Mouse (Mus musculus) MEL (cell line): ENCODE results near the gene Notch2. TPM values are rescaled to one million over a fixed set of nuclear protein-coding genes. Genes with fewer than 3 reads are reported as not detected.

Source experiments
- DNase-seq: peaks from one replicate; pipeline ENCODE4 v3.0.0; 2011; ENCODE audit warnings: low read depth, low spot score
- H3K27ac ChIP-seq: 2 replicates; pipeline ENCODE4 v1.5.1; 2012; ENCODE audit warnings: low read depth, mild to moderate bottlenecking, control low read depth, low read length, moderate library complexity; ENCODE audit not compliant: control insufficient read depth
- H3K27me3 ChIP-seq, 2 experiments: fragments of 150-350 bp in 1 of 2; sonication (generic) in 1 of 2; 2 replicates each; pipeline ENCODE4 v1.6.1; 2012; ENCODE audit warnings: low read length in 2 of 2, mild to moderate bottlenecking in 2 of 2, improper control_type of control experiment in 1 of 2, moderate library complexity in 1 of 2; ENCODE audit not compliant: insufficient read depth in 2 of 2, control insufficient read depth in 1 of 2
- H3K36me3 ChIP-seq, 2 experiments: 2 replicates each; pipeline ENCODE4 v1.6.1; 2012 to 2014; ENCODE audit warnings: low read length in 2 of 2, improper control_type of control experiment in 1 of 2, inconsistent platforms in 1 of 2, mild to moderate bottlenecking in 1 of 2; ENCODE audit not compliant: insufficient read depth in 2 of 2, control insufficient read depth in 1 of 2
- H3K4me1 ChIP-seq, 2 experiments: fragments of 150-350 bp in 1 of 2; sonication (generic) in 1 of 2; 2 replicates each; pipeline ENCODE4 v1.6.1; 2012; ENCODE audit warnings: low read length in 2 of 2, improper control_type of control experiment in 1 of 2, mild to moderate bottlenecking in 1 of 2; ENCODE audit not compliant: insufficient read depth in 2 of 2, control insufficient read depth in 1 of 2
- H3K4me3 ChIP-seq, 2 experiments: fragments of 150-350 bp in 1 of 2; sonication (generic) in 1 of 2; 2 replicates each; pipeline ENCODE4 v1.5.1; 2012; ENCODE audit warnings: low read depth in 2 of 2, low read length in 2 of 2, mild to moderate bottlenecking in 2 of 2, moderate library complexity in 2 of 2, control low read depth in 1 of 2, improper control_type of control experiment in 1 of 2; ENCODE audit not compliant: control insufficient read depth in 1 of 2, insufficient read depth in 1 of 2
- H3K79me2 ChIP-seq: 2 replicates; pipeline ENCODE4 v1.6.1; 2012; ENCODE audit warnings: mild to moderate bottlenecking, low read length, moderate library complexity; ENCODE audit not compliant: control insufficient read depth, poor library complexity, insufficient read depth
- H3K9ac ChIP-seq: 2 replicates; pipeline ENCODE4 v1.6.1; 2012; ENCODE audit warnings: low read depth, mild to moderate bottlenecking, control low read depth, low read length, moderate library complexity; ENCODE audit not compliant: control insufficient read depth, poor library complexity, severe bottlenecking
- H3K9me3 ChIP-seq: fragments of 150-350 bp; sonication (generic); replicated peaks from 2 replicates; pipeline ENCODE4 v1.6.1; 2012; ENCODE audit warnings: mild to moderate bottlenecking, low read length, improper control_type of control experiment, moderate library complexity; ENCODE audit not compliant: insufficient read depth
- CHD1 ChIP-seq: IDR thresholded peaks from 2 replicates; pipeline ENCODE4 v1.6.1; 2012; ENCODE audit warnings: low read depth, mild to moderate bottlenecking, inconsistent platforms, low read length, improper control_type of control experiment
- CHD2 ChIP-seq: IDR thresholded peaks from 2 replicates; pipeline ENCODE4 v1.6.1; 2011; ENCODE audit warnings: low read length, improper control_type of control experiment
- CTCF ChIP-seq, 3 experiments: IDR thresholded peaks in 2 of 3; conservative IDR thresholded peaks in 1 of 3; 2 replicates each; pipeline ENCODE4 v1.5.1; 2011 to 2012; ENCODE audit warnings: low read length in 3 of 3, low read depth in 2 of 3, mild to moderate bottlenecking in 2 of 3, improper control_type of control experiment in 1 of 3, inconsistent platforms in 1 of 3, mixed read lengths in 1 of 3, moderate library complexity in 1 of 3; ENCODE audit not compliant: control insufficient read depth in 1 of 3, insufficient read depth in 1 of 3, poor library complexity in 1 of 3, severe bottlenecking in 1 of 3
- ELF1 ChIP-seq: IDR thresholded peaks from 2 replicates; pipeline ENCODE4 v1.6.1; 2014; ENCODE audit warnings: low read depth, mild to moderate bottlenecking, inconsistent platforms, low read length, improper control_type of control experiment, moderate library complexity
- EP300 ChIP-seq, 2 experiments: IDR thresholded peaks; 2 replicates each; pipeline ENCODE4 v1.6.1; 2011; ENCODE audit warnings: improper control_type of control experiment in 2 of 2, low read length in 2 of 2, low read depth in 1 of 2, mild to moderate bottlenecking in 1 of 2
- ETS1 ChIP-seq: IDR thresholded peaks from 2 replicates; pipeline ENCODE4 v1.6.1; 2012; ENCODE audit warnings: low read depth, mild to moderate bottlenecking, inconsistent platforms, low read length, improper control_type of control experiment, moderate library complexity
- GATA1 ChIP-seq: IDR thresholded peaks from 2 replicates; pipeline ENCODE4 v1.6.1; 2011; ENCODE audit warnings: low read depth, low read length, improper control_type of control experiment
- JUND ChIP-seq: IDR thresholded peaks from 2 replicates; pipeline ENCODE4 v1.6.1; 2011; ENCODE audit warnings: low read depth, mild to moderate bottlenecking, improper control_type of control experiment, low read length
- KAT2A ChIP-seq: conservative IDR thresholded peaks from 2 replicates; pipeline ENCODE4 v1.6.1; 2012; ENCODE audit warnings: low read depth, low read length, improper control_type of control experiment, inconsistent platforms
- MXI1 ChIP-seq: IDR thresholded peaks from 2 replicates; pipeline ENCODE4 v1.6.1; 2011; ENCODE audit warnings: mild to moderate bottlenecking, low read depth, low read length, improper control_type of control experiment
- MYB ChIP-seq: IDR thresholded peaks from 2 replicates; pipeline ENCODE4 v1.6.1; 2011; ENCODE audit warnings: mild to moderate bottlenecking, low read depth, low read length, improper control_type of control experiment
- MYC ChIP-seq: IDR thresholded peaks from 2 replicates; pipeline ENCODE4 v1.6.1; 2011; ENCODE audit warnings: low read depth, mild to moderate bottlenecking, low read length, improper control_type of control experiment, moderate library complexity
- NELFE ChIP-seq: IDR thresholded peaks from 2 replicates; pipeline ENCODE4 v1.6.1; 2011; ENCODE audit warnings: low read depth, low read length, improper control_type of control experiment
- NRF1 ChIP-seq: IDR thresholded peaks from 2 replicates; pipeline ENCODE4 v1.6.1; 2014; ENCODE audit warnings: low read depth, mild to moderate bottlenecking, inconsistent platforms, low read length, improper control_type of control experiment, moderate library complexity; ENCODE audit not compliant: poor library complexity, insufficient read depth, severe bottlenecking
- POLR2A ChIP-seq, 2 experiments: IDR thresholded peaks; 2 replicates each; pipeline ENCODE4 v1.6.1; 2011 to 2012; ENCODE audit warnings: low read length in 2 of 2, mild to moderate bottlenecking in 2 of 2, control low read depth in 1 of 2, improper control_type of control experiment in 1 of 2, low read depth in 1 of 2, moderate library complexity in 1 of 2; ENCODE audit not compliant: control insufficient read depth in 1 of 2, insufficient read depth in 1 of 2, poor library complexity in 1 of 2
- POLR2AphosphoS2 ChIP-seq: IDR thresholded peaks from 2 replicates; pipeline ENCODE4 v1.6.1; 2011; ENCODE audit warnings: low read length, improper control_type of control experiment
- POLR2AphosphoS5 ChIP-seq: IDR thresholded peaks from 2 replicates; pipeline ENCODE4 v1.6.1; 2012; ENCODE audit warnings: low read depth, borderline replicate concordance, mild to moderate bottlenecking, inconsistent platforms, low read length, moderate library complexity, mixed read lengths
- RAD21 ChIP-seq: IDR thresholded peaks from 2 replicates; pipeline ENCODE4 v1.6.1; 2011; ENCODE audit warnings: mild to moderate bottlenecking, low read depth, low read length, improper control_type of control experiment
- SIN3A ChIP-seq: IDR thresholded peaks from 2 replicates; pipeline ENCODE4 v1.6.1; 2012; ENCODE audit warnings: low read length, improper control_type of control experiment, inconsistent platforms
- TAL1 ChIP-seq: IDR thresholded peaks from 2 replicates; pipeline ENCODE4 v1.6.1; 2012; ENCODE audit warnings: mild to moderate bottlenecking, inconsistent platforms, low read length, moderate library complexity, mixed read lengths
- TCF12 ChIP-seq: IDR thresholded peaks from 2 replicates; pipeline ENCODE4 v1.6.1; 2014; ENCODE audit warnings: low read depth, mild to moderate bottlenecking, inconsistent platforms, low read length, improper control_type of control experiment, moderate library complexity
- USF2 ChIP-seq, 2 experiments: IDR thresholded peaks; 2 replicates each; pipeline ENCODE4 v1.6.1; 2011 to 2012; ENCODE audit warnings: improper control_type of control experiment in 2 of 2, low read length in 2 of 2, borderline replicate concordance in 1 of 2, inconsistent platforms in 1 of 2, low read depth in 1 of 2, mild to moderate bottlenecking in 1 of 2; ENCODE audit not compliant: insufficient read depth in 1 of 2
- ZC3H11A ChIP-seq: IDR thresholded peaks from 2 replicates; pipeline ENCODE4 v1.6.1; 2012; ENCODE audit warnings: low read depth, mild to moderate bottlenecking, inconsistent platforms, low read length, improper control_type of control experiment
- ZKSCAN1 ChIP-seq: IDR thresholded peaks from 2 replicates; pipeline ENCODE4 v1.6.1; 2012; ENCODE audit warnings: low read depth, mild to moderate bottlenecking, inconsistent platforms, low read length, improper control_type of control experiment, moderate library complexity
- ZMIZ1 ChIP-seq: IDR thresholded peaks from 2 replicates; pipeline ENCODE4 v1.6.1; 2012; ENCODE audit warnings: low read depth, mild to moderate bottlenecking, inconsistent platforms, low read length, improper control_type of control experiment, moderate library complexity
- polyA plus RNA-seq, 2 experiments: library from polyadenylated mRNA; stranded (reverse) in 1 of 2; unstranded in 1 of 2; fragments of >175 nt in 1 of 2; fragments of >200 nt in 1 of 2; gene quantifications; 2 replicates each; pipeline versions ENCODE4 v1.2.1 to v1.2.4; 2012; ENCODE audit warnings: low replicate concordance in 2 of 2, low read depth in 1 of 2; ENCODE audit not compliant: insufficient read length in 2 of 2, insufficient read depth in 1 of 2, missing spikeins in 1 of 2
- total RNA-seq: library from RNA; depleted of rRNA; stranded (reverse); fragments of 300-350 nt; gene quantifications from 2 replicates; pipeline ENCODE4 v1.2.3, GENCODE M21; 2012

Gene Notch2
- total and polyA plus RNA-seq, 3 experiments, result 16.2 to 36.6 (median 16.6) TPM

DNA sequence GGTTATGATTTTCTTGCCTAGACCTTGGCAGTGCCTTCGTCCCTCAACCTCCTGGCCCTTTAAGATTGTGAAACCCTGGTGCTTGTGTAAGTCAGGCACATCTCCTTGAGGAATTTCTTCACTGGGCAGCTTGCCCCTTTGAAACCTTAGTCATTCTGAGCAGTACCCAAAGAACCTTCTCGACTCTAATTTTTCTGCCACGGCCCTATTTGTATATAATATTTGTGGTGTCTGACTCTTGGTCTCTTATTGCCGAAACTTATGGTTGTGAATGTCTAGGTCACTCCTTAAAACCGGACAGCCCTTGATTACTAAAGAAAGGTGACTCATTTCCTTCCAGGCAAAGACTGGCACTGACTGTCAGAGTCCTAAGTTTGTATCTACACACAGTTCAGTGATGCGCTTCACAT, 43.6 kb downstream of the Notch2 start:
- DNase-seq, result no peak
- no peaks in the 10 kb centered on the region for H3K27me3 ChIP-seq

GRCm38 (mm10) chr3:98059076-98059475, 45.7 kb downstream of the Notch2 start:
- H3K9ac ChIP-seq, result no peak overlapping the region
- H3K9me3 ChIP-seq, result no peaks in the 10 kb centered on the region
- H3K27ac ChIP-seq, result no peak overlapping the region
- DNase-seq, result no peak
- H3K4me3 ChIP-seq, result no peak overlapping the region
- H3K27me3 ChIP-seq, result no peaks in the 10 kb centered on the region
- H3K36me3 ChIP-seq, result peaks cover 0 to 55% of the 10 kb centered on the region in 2 experiments; a peak in 2 of 4 replicates
- peaks cover 4% of the 10 kb centered on the region for H3K79me2 ChIP-seq
- no peak for TF ChIP-seq CHD1
- TF ChIP-seq EP300 (IDR thresholded peaks at IDR 0.05; ENCODE audit: low read depth in 1 of 2, low read length in 2 of 2), result no peak
- no peak for TF ChIP-seq TAL1
- TF ChIP-seq TCF12, result no peak
- H3K4me1 ChIP-seq, result peaks cover 44 to 53% of the 10 kb centered on the region in 2 experiments

More for the DNA sequence above, 43.6 kb downstream of the Notch2 start:
- Histone ChIP-seq H3K9ac (no peak overlapping the region), H3K36me3 (peaks cover 0 to 45% of the 10 kb centered on the region in 2 experiments; a peak in 2 of 4 replicates), H3K4me1 (peaks cover 39 to 41% of the 10 kb centered on the region in 2 experiments), H3K27ac (no peak overlapping the region), H3K79me2 (no peaks in the 10 kb centered on the region), H3K9me3 (no peaks in the 10 kb centered on the region), H3K4me3 (no peak overlapping the region)
- TF ChIP-seq MYB (no peak), MYC (no peak), ELF1 (no peak), POLR2AphosphoS2 (no peak)

DNA sequence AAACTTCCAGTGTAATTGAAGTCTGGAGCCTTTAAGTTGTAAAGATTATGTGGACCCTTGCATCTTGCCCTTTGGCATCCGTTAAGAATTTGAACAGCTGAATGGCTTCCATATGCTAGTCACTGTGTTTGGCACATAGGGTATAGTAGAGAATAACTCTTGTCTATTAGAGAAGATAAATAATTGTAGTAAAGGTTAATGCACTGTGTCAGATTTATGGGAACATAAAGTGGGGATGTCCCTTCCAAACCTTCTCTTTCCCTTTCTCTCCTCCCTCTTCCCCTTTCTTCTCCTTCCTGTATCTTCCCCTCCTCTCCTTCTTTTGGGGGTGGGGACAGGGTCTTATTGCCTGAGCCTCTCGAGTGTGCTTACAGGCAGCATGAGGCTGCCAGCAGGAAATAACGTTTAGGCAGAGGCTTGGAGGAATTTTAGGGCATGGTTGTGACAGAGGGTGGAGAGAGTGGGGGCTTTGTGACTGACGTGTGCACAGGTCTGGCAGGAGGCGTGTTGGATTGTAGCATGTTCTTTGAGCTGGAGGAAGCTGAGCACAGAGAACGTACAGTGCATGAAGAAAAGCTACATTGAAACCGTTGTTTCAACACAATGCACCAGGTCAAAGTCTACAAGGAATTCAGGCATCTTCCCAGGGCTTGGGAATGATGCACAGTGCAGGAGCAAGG, 47.8 kb downstream of the Notch2 start:
- Histone ChIP-seq H3K4me1 (peaks cover 41 to 50% of the 10 kb centered on the region in 2 experiments), H3K27ac (peak overlapping the region; percentile 93), H3K27me3 (no peaks in the 10 kb centered on the region), H3K36me3 (peaks cover 0 to 59% of the 10 kb centered on the region in 2 experiments; a peak in 2 of 4 replicates), H3K4me3 (no peak overlapping the region), H3K9ac (peak overlapping the region; percentile 3; the same call in 1 of the 2 replicates), H3K9me3 (no peaks in the 10 kb centered on the region), H3K79me2 (peaks cover 5% of the 10 kb centered on the region)
- DNase-seq, result no peak
- TF ChIP-seq MXI1 (no peak), ZC3H11A (no peak), ZMIZ1 (no peak), ETS1 (no peak), NELFE (no peak), RAD21 (no peak), POLR2A (IDR thresholded peaks at IDR 0.05; ENCODE audit: control insufficient read depth in 1 of 2, insufficient read depth in 1 of 2, low read depth in 1 of 2, low read length in 2 of 2, poor library complexity in 1 of 2) (no peak), KAT2A (no peak), USF2 (IDR thresholded peaks at IDR 0.05; ENCODE audit: borderline replicate concordance in 1 of 2, insufficient read depth in 1 of 2, low read depth in 1 of 2, low read length in 2 of 2) (no peak), CTCF (IDR thresholded peaks at IDR 0.05 in 2 of 3, conservative IDR thresholded peaks at IDR 0.05 in 1 of 3; ENCODE audit: control insufficient read depth in 1 of 3, insufficient read depth in 1 of 3, low read depth in 2 of 3, low read length in 3 of 3, poor library complexity in 1 of 3, severe bottlenecking in 1 of 3) (no peak), NRF1 (no peak), CHD2 (no peak), ZKSCAN1 (no peak), POLR2AphosphoS5 (no peak), POLR2AphosphoS2 (no peak), JUND (no peak), GATA1 (no peak), TAL1 (no peak), SIN3A (no peak), ELF1 (no peak)
